Mouse (Mus musculus): ENCODE results near the gene Btf3. TPM values are rescaled to one million over a fixed set of nuclear protein-coding genes. Genes with fewer than 3 reads are reported as not detected.

Btf3 gene
- polyA plus RNA-seq (2012; rRNA removed): 123 and 149 TPM in 2 replicates

DNA sequence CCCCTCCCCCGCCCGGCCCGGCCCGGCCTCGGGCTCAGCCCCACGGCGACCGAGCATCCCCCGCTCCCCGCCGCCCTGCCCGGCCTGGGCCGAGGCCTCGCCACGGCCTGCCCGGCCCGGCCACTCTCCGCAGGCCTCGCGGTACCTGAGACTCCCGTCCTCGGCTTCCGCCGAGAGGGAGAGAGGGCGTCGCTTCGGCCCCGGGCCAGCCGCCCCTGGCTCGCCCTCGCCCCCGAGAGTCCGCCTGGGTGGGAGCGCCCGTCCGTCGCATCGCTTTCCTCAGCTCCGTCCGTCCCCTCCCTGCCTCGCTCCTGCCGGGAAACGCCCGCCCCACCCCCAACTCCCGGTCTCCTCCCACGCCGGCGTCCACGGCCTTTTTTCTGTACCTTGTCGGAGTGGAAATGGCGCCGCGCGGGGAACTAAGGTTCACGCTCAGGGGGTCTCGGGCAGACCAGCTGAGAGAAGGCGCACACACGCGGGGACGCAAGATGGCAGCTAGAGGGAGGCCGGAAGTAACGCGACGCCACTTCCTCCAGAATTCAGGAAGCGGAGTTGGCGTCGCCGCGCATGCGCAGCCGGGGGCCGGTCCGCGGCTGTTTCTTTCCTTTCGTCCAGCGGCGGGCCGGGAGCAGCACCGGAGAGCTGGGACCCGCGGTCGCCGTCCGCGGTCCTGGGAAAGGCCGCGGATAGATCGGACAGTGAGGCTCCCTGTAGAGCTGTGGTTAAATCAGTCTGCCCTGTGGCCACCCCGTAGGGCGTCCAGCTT lies at the start of gene Btf3:
TSS of gene Btf3 (minus strand) at position 527 of the 766 bp plus-strand sequence.

DNA sequence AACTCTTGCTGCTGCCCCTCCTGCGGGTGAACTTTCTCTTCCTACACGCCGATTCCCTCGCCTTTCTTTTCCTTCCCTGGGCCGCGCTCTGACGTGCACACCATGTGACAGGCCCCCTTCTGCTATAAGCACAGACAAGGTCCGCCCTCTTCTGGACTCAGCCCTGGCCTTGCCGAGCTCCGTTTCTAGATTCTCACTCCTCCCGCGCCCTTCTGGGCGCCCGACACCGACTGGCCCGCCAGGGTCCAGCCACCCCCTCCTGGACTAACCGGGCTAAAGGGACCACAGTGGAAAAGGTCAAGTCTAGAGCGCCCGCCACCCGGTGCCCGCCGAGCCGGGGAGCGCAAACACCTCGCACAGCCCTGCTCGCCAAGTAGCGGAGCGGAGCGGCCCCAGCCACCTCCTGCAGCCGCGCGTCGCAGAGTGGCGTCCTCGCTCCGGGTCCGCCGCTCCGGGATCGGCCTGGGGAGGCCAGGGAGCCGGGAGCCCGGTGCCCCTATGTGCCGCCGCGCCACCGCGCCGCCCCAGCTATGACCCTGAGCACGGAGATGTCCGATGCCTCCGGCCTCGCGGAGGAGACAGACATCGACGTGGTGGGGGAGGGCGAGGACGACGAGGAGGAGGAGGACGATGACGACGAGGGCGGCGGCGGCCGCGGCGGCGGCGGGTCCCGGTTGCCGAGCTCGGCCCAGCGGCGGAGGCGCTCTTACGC lies 37.4 kb upstream of the Btf3 start, which contains the start of gene Foxd1:
TSS of gene Foxd1 (plus strand) at position 153 of the 712 bp plus-strand sequence.

DNA sequence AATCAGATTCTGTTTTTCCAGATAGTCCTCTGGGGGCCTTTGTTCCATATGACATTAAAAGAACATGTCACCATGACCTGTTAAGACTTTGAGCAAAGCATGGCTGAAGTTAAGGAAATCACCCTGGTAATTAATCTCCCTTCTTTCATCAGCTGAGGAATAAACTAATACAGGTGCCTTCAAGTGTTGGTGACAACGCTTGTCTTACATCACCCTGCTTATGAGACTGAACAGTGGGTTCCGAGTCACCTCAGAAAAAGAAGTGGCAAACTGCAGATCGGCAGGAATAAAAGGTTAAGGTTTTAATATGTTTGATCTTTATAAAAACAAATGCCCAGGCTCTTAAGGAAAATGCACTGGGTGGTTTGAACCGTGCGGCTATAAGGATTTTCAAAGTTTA lies 37.1 kb downstream of the Btf3 start, which contains the start of gene Gm21976:
TSS of gene Gm21976 (plus strand) at position 202 of the 400 bp plus-strand sequence.

DNA sequence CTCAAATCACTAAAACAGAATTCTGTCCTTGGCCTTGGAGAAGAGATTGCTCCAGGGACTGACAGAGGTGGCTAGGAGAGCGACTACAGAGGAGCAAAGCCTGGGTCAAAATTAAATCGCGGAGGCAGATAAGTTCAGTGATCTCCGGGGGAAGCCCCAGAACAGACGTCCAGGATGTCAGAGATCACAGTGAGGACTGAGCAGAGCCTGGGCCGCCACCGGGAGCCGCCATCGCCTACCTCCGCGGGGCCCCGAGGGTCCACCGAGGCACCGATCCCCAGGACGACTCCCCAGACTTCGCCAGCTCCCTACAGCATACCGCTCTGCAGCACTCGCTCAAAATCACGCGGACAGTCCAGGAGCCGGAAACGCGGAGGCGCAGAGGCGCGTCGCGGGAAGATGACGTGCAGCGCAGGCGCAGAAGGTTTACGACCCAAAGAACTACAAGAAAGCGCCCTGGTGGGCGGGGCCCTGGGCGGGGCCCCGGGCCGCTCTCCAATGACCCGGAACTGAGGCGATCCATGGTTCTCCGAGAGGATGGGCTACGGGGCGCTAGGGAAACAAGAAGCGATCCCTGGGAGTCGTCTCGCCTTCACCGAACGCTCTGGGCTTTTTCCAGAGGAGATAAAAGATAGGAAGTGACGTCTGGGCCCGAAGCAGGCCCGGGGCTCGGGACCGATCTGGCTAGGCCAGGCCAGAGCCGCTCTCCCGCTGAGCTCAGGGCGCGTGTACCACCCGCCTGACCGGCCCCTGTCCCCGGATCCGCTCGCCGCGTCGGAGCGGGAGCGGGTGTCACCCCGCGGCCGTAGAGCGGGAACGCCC lies 54.0 kb downstream of the Btf3 start, which contains the start of the genes Utp15 and Ankra2:
TSS of gene Utp15 (minus strand) at position 406 of the 822 bp plus-strand sequence.
TSS of gene Ankra2 (plus strand) at position 439 of the 822 bp plus-strand sequence.

Other genes starting within 250 kb of the Btf3 start
- 14.4 and 15.5 TPM in 2 replicates for gene Arhgef28, start 110.6 kb downstream of the Btf3 start, polyA plus RNA-seq (2012; rRNA removed)
- 2.4 and 2.5 TPM in 2 replicates for gene Utp15, start 54.0 kb downstream of the Btf3 start, polyA plus RNA-seq (2012; rRNA removed)
- 10.2 and 12.4 TPM in 2 replicates for gene Ankra2, start 53.9 kb downstream of the Btf3 start, polyA plus RNA-seq (2012; rRNA removed)
- not detected in 2 replicates for gene Gm21976, start 37.1 kb downstream of the Btf3 start, polyA plus RNA-seq (2012; rRNA removed)
- gene Foxd1, start 37.2 kb upstream of the Btf3 start, polyA plus RNA-seq (2012; rRNA removed): 0.02 and 0.03 TPM in 2 replicates
- gene Gm10320, start 175.0 kb upstream of the Btf3 start, polyA plus RNA-seq (2012; rRNA removed): 0.95 and 1.2 TPM in 2 replicates